Mouse (Mus musculus) hindbrain, embryonic 13.5 days (tissue): ENCODE data around the gene Hipk1. TPM values are rescaled to one million over a fixed set of nuclear protein-coding genes. Genes with fewer than 3 reads are reported as not detected.
"Not testable (repeated sequence)": the region's sequence is repeated elsewhere in the genome, so short reads cannot be mapped to it uniquely, and the experiment has no call there.

Source experiments
- ATAC-seq: fragments of 200-750 bp; cut with Nextera tagmentation; 2 replicates; pipeline ENCODE4 v1.8.0; 2017; ENCODE audit warnings: moderate TSS enrichment; ENCODE audit not compliant: low FRiP score
- H3K27ac ChIP-seq: fragments of 300-500 bp; sonication (generic); 2 replicates; pipeline ENCODE4 v1.5.1; 2015; ENCODE audit warnings: inconsistent platforms, mild to moderate bottlenecking, moderate library complexity
- H3K27me3 ChIP-seq: fragments of 300-500 bp; sonication (generic); 2 replicates; pipeline ENCODE4 v1.6.1; 2015; ENCODE audit warnings: mild to moderate bottlenecking, inconsistent platforms
- H3K36me3 ChIP-seq: fragments of 300-500 bp; sonication (generic); 2 replicates; pipeline ENCODE4 v1.6.1; 2015; ENCODE audit warnings: mild to moderate bottlenecking, inconsistent platforms
- H3K4me1 ChIP-seq: fragments of 300-500 bp; sonication (generic); replicated peaks from 2 replicates; pipeline ENCODE4 v1.6.1; 2015; ENCODE audit warnings: inconsistent platforms
- H3K4me2 ChIP-seq: fragments of 300-500 bp; sonication (generic); 2 replicates; pipeline ENCODE4 v1.6.1; 2015; ENCODE audit warnings: inconsistent platforms, mild to moderate bottlenecking, moderate library complexity
- H3K4me3 ChIP-seq: fragments of 300-500 bp; sonication (generic); 2 replicates; pipeline ENCODE4 v1.5.1; 2015; ENCODE audit warnings: mild to moderate bottlenecking, inconsistent platforms
- H3K9ac ChIP-seq: fragments of 300-500 bp; sonication (generic); 2 replicates; pipeline ENCODE4 v1.6.1; 2015; ENCODE audit warnings: mild to moderate bottlenecking, inconsistent platforms
- H3K9me3 ChIP-seq: fragments of 300-500 bp; sonication (generic); 2 replicates; pipeline ENCODE4 v1.6.1; 2016; ENCODE audit warnings: inconsistent platforms
- WGBS: fragments of 180-500 bp; shearing (Covaris S2); methylation state at CpG from one replicate; pipeline ENCODE4 v1.1.7; 2015; 5-methylcytosine and 5-hydroxymethylcytosine counted together
- polyA plus RNA-seq: library from polyadenylated mRNA; unstranded; fragments of >200 nt; fragmentation: Nextera tagmentation; extraction: Ambion mirVana; gene quantifications from 2 replicates; pipeline ENCODE4 v1.2.1, GENCODE M21; 2015

Gene Hipk1
- polyA plus RNA-seq = 11.8 and 13.3 TPM in 2 replicates

GRCm38 (mm10) chr3:103791230-103792110 lies at the start of gene Hipk1:
Gene Hipk1 (minus strand): TSS chr3:103791563.
- WGBS = 11% methylated on average over 46 of the region's 49 CpGs
- ATAC-seq = peak; percentile 96

GRCm38 (mm10) chr3:103840946-103841345 lies 49.6 kb upstream of the Hipk1 start:
- not testable (repeated sequence) for H3K4me1 ChIP-seq, H3K9me3 ChIP-seq, H3K4me2 ChIP-seq, H3K27ac ChIP-seq, H3K9ac ChIP-seq, H3K27me3 ChIP-seq, H3K4me3 ChIP-seq, ATAC-seq, H3K36me3 ChIP-seq
- WGBS = 93% methylated on average over 7 of the region's 7 CpGs

More at GRCm38 (mm10) chr3:103791230-103792110, at the start of gene Hipk1:
- Histone ChIP-seq H3K4me3 (peak within 1 kb of the TSS; percentile 90), H3K9ac (peak within 1 kb of the TSS; percentile 96), H3K27me3 (peaks cover 4% of the 10 kb centered on the region), H3K9me3 (no peaks in the 10 kb centered on the region), H3K36me3 (no peaks in the 10 kb centered on the region), H3K4me2 (peak within 1 kb of the TSS; percentile 79), H3K27ac (peak within 1 kb of the TSS; percentile 95), H3K4me1 (peaks cover 30% of the 10 kb centered on the region)

- H3K27me3 ChIP-seq, H3K27ac ChIP-seq, H3K4me1 ChIP-seq, H3K36me3 ChIP-seq, H3K9ac ChIP-seq, H3K4me3 ChIP-seq, ATAC-seq, H3K9me3 ChIP-seq, H3K4me2 ChIP-seq: not testable (repeated sequence)
- WGBS = 78% methylated on average over 3 of the region's 3 CpGs
Measured at GRCm38 (mm10) chr3:103840195-103840594, 48.8 kb upstream of the Hipk1 start.

GRCm38 (mm10) chr3:103839711-103840110 lies 48.3 kb upstream of the Hipk1 start:
- H3K4me2 ChIP-seq = no peak overlapping the region
- H3K36me3 ChIP-seq = no peaks in the 10 kb centered on the region
- H3K9me3 ChIP-seq = 0 out of 2 replicates have a peak, but pooled peaks cover 4% of the 10 kb centered on the region
- H3K27me3 ChIP-seq = no peaks in the 10 kb centered on the region
- H3K4me1 ChIP-seq = no peaks in the 10 kb centered on the region
- no peak for ATAC-seq
- no peak overlapping the region for H3K27ac ChIP-seq
- WGBS = 90% methylated on average over 6 of the region's 6 CpGs
- H3K4me3 ChIP-seq = no peak overlapping the region
- H3K9ac ChIP-seq = no peak overlapping the region

GRCm38 (mm10) chr3:103836453-103836852 lies 45.1 kb upstream of the Hipk1 start:
- H3K9ac ChIP-seq = no peak overlapping the region
- H3K27me3 ChIP-seq = no peaks in the 10 kb centered on the region
- no peaks in the 10 kb centered on the region for H3K4me1 ChIP-seq
- no peak for ATAC-seq
- no peak overlapping the region for H3K27ac ChIP-seq
- no peak overlapping the region for H3K4me3 ChIP-seq
- 100% methylated on average over 5 of the region's 5 CpGs for WGBS
- no peaks in the 10 kb centered on the region for H3K9me3 ChIP-seq
- no peak overlapping the region for H3K4me2 ChIP-seq
- H3K36me3 ChIP-seq = no peaks in the 10 kb centered on the region

- H3K4me1 ChIP-seq = no peaks in the 10 kb centered on the region
- H3K27ac ChIP-seq = no peak overlapping the region
- H3K4me3 ChIP-seq = no peak overlapping the region
- no peak for ATAC-seq
- 83% methylated on average over 10 of the region's 10 CpGs for WGBS
- H3K9me3 ChIP-seq = no peaks in the 10 kb centered on the region
- no peak overlapping the region for H3K9ac ChIP-seq
- no peak overlapping the region for H3K4me2 ChIP-seq
- H3K36me3 ChIP-seq = no peaks in the 10 kb centered on the region
- no peaks in the 10 kb centered on the region for H3K27me3 ChIP-seq
Measured at GRCm38 (mm10) chr3:103835951-103836310, 44.6 kb upstream of the Hipk1 start.

GRCm38 (mm10) chr3:103835272-103835950 lies 44.0 kb upstream of the Hipk1 start:
- no peaks in the 10 kb centered on the region for H3K9me3 ChIP-seq
- no peak for ATAC-seq
- H3K4me3 ChIP-seq = no peak overlapping the region
- H3K9ac ChIP-seq = no peak overlapping the region
- no peak overlapping the region for H3K27ac ChIP-seq
- H3K27me3 ChIP-seq = no peaks in the 10 kb centered on the region
- H3K4me2 ChIP-seq = no peak overlapping the region
- H3K4me1 ChIP-seq = no peaks in the 10 kb centered on the region
- no peaks in the 10 kb centered on the region for H3K36me3 ChIP-seq
- 82% methylated on average over 6 of the region's 6 CpGs for WGBS

GRCm38 (mm10) chr3:103834001-103834400 lies 42.6 kb upstream of the Hipk1 start:
- H3K27ac ChIP-seq = no peak overlapping the region
- H3K4me2 ChIP-seq = no peak overlapping the region
- no peaks in the 10 kb centered on the region for H3K36me3 ChIP-seq
- ATAC-seq = no peak
- 90% methylated on average over 2 of the region's 2 CpGs for WGBS
- H3K27me3 ChIP-seq = no peaks in the 10 kb centered on the region
- H3K9me3 ChIP-seq = no peaks in the 10 kb centered on the region
- H3K9ac ChIP-seq = no peak overlapping the region
- no peak overlapping the region for H3K4me3 ChIP-seq
- no peaks in the 10 kb centered on the region for H3K4me1 ChIP-seq

- Histone ChIP-seq H3K4me1 (no peaks in the 10 kb centered on the region), H3K9me3 (no peaks in the 10 kb centered on the region), H3K4me3 (no peak within 1 kb of the TSS), H3K9ac (no peak within 1 kb of the TSS), H3K4me2 (no peak within 1 kb of the TSS), H3K36me3 (no peaks in the 10 kb centered on the region), H3K27ac (no peak within 1 kb of the TSS), H3K27me3 (no peaks in the 10 kb centered on the region)
- ATAC-seq = no peak
Measured at GRCm38 (mm10) chr3:103832426-103832825, 41.1 kb upstream of the Hipk1 start, which contains the start of gene Bcl2l15. Gene Bcl2l15 (plus strand): TSS chr3:103832601.

GRCm38 (mm10) chr3:103831146-103831545 lies 39.8 kb upstream of the Hipk1 start:
- WGBS = 85% methylated on average over 7 of the region's 7 CpGs
- ATAC-seq = no peak
- Histone ChIP-seq H3K9ac (no peak overlapping the region), H3K4me3 (no peak overlapping the region), H3K27ac (no peak overlapping the region), H3K27me3 (no peaks in the 10 kb centered on the region), H3K9me3 (no peaks in the 10 kb centered on the region), H3K4me2 (no peak overlapping the region), H3K36me3 (0 out of 2 replicates have a peak, but pooled peaks cover 4% of the 10 kb centered on the region), H3K4me1 (no peaks in the 10 kb centered on the region)

GRCm38 (mm10) chr3:103830681-103831080 lies 39.3 kb upstream of the Hipk1 start:
- not testable (repeated sequence) for H3K4me1 ChIP-seq, H3K9me3 ChIP-seq, H3K36me3 ChIP-seq, H3K4me2 ChIP-seq, ATAC-seq, H3K27me3 ChIP-seq, H3K27ac ChIP-seq, H3K9ac ChIP-seq, H3K4me3 ChIP-seq
- WGBS = 54% methylated on average over 1 of the region's 1 CpGs

GRCm38 (mm10) chr3:103829036-103829435 lies 37.7 kb upstream of the Hipk1 start:
- Histone ChIP-seq H3K4me2 (no peak overlapping the region), H3K9me3 (no peaks in the 10 kb centered on the region), H3K4me3 (no peak overlapping the region), H3K27me3 (no peaks in the 10 kb centered on the region), H3K36me3 (0 out of 2 replicates have a peak, but pooled peaks cover 4% of the 10 kb centered on the region), H3K9ac (no peak overlapping the region), H3K27ac (no peak overlapping the region), H3K4me1 (no peaks in the 10 kb centered on the region)
- whole genome bisulfite sequencing = 88% methylated on average over 3 of the region's 3 CpGs
- no peak for ATAC-seq
